Mouse (Mus musculus) ES-Bruce4 (cell line): Measurements from ENCODE around the gene Sox2.

Experiments used
- CTCF ChIP-seq: IDR thresholded peaks from one replicate; pipeline ENCODE4 v1.8.1; 2011; ENCODE audit warnings: low read depth, low read length
- EP300 ChIP-seq: IDR thresholded peaks from 2 replicates; pipeline ENCODE4 v1.6.1; 2011; ENCODE audit warnings: low read depth, low read length; ENCODE audit not compliant: insufficient read depth
- POLR2A ChIP-seq: IDR thresholded peaks from one replicate; pipeline ENCODE4 v1.8.1; 2011; ENCODE audit warnings: low read length; ENCODE audit not compliant: insufficient read depth

DNA sequence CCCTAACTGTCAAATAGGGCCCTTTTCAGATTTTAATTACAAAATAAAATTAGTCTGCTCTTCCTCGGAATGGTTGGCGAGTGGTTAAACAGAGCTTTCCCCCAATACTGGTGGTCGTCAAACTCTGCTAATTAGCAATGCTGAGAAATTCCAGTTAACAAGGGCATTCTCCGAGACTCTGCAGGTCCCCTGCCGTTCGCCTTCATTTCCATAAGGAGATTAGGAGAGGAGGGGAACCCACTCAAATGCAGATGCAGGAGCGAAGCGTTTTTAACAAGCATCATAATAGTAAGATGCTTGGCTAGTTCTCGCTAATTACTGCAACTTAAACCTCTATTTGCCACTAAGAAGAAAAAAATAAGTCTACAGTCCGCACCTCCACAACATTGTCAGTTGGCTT is 4.0 kb upstream of the Sox2 start:
- TF ChIP-seq POLR2A (no peak), EP300 (peak; percentile 98), CTCF (no peak)
